Mouse (Mus musculus) liver, embryonic 16.5 days (tissue): ENCODE data around the gene Creb5. TPM values are rescaled to one million over a fixed set of nuclear protein-coding genes. Genes with fewer than 3 reads are reported as not detected.

Source experiments
- ATAC-seq: fragments of 200-750 bp; cut with Nextera tagmentation; 2 replicates; pipeline ENCODE4 v1.8.0; 2017; ENCODE audit warnings: low read depth, mild to moderate bottlenecking, moderate number of reproducible peaks, moderate library complexity
- H3K27ac ChIP-seq: fragments of 300-500 bp; sonication (generic); 2 replicates; pipeline ENCODE4 v1.5.1; 2014; ENCODE audit warnings: mild to moderate bottlenecking, low read length
- H3K27me3 ChIP-seq: fragments of 300-500 bp; sonication (generic); 2 replicates; pipeline ENCODE4 v1.6.1; 2014; ENCODE audit warnings: low read depth, low read length, mixed read lengths; ENCODE audit not compliant: control insufficient read depth, insufficient read depth
- H3K36me3 ChIP-seq: fragments of 300-500 bp; sonication (generic); 2 replicates; pipeline ENCODE4 v1.6.1; 2014; ENCODE audit warnings: mild to moderate bottlenecking; ENCODE audit not compliant: control insufficient read depth, insufficient read depth
- H3K4me1 ChIP-seq: fragments of 300-500 bp; sonication (generic); 2 replicates; pipeline ENCODE4 v1.6.1; 2014; ENCODE audit warnings: low read depth, low read length, mixed read lengths; ENCODE audit not compliant: control insufficient read depth
- H3K4me2 ChIP-seq: fragments of 300-500 bp; sonication (generic); 2 replicates; pipeline ENCODE4 v1.6.1; 2014; ENCODE audit warnings: low read depth, low read length, mixed read lengths
- H3K4me3 ChIP-seq: fragments of 300-500 bp; sonication (generic); 2 replicates; pipeline ENCODE4 v1.5.1; 2014; ENCODE audit warnings: low read depth, mild to moderate bottlenecking, low read length
- H3K9ac ChIP-seq: fragments of 300-500 bp; sonication (generic); 2 replicates; pipeline ENCODE4 v1.6.1; 2014; ENCODE audit warnings: low read depth, low read length
- H3K9me3 ChIP-seq: fragments of 300-500 bp; sonication (generic); replicated peaks from 2 replicates; pipeline ENCODE4 v1.6.1; 2016; ENCODE audit warnings: low read length; ENCODE audit not compliant: control insufficient read depth
- WGBS: fragments of 180-500 bp; shearing (Covaris S2); extraction: QIAGEN DNeasy Blood & Tissue Kit; methylation state at CpG from one replicate; pipeline ENCODE4 v1.1.7; 2014; ENCODE audit not compliant: insufficient replicate concordance; 5-methylcytosine and 5-hydroxymethylcytosine counted together
- polyA plus RNA-seq: library from polyadenylated mRNA; unstranded; fragments of >200 nt; fragmentation: Nextera tagmentation; extraction: Ambion mirVana; gene quantifications from 2 replicates; pipeline ENCODE4 v1.2.1, GENCODE M21; 2015

Gene Creb5
- polyA plus RNA-seq, 1 experiment from 2014 or later, result 0.24 TPM

- WGBS, result 51% methylated on average over 6 of the region's 6 CpGs
These were observed 261.2 kb downstream of the Creb5 start for GRCm38 (mm10) chr6:53548236-53548635.

GRCm38 (mm10) chr6:53549409-53549808, 262.3 kb downstream of the Creb5 start:
- no peak overlapping the region for H3K4me3 ChIP-seq
- H3K4me1 ChIP-seq, result no peaks in the 10 kb centered on the region
- H3K36me3 ChIP-seq, result no peaks in the 10 kb centered on the region
- WGBS, result 21% methylated on average over 6 of the region's 6 CpGs
- no peak overlapping the region for H3K4me2 ChIP-seq
- no peaks in the 10 kb centered on the region for H3K9me3 ChIP-seq
- H3K27me3 ChIP-seq, result no peaks in the 10 kb centered on the region
- ATAC-seq, result no peak
- no peak overlapping the region for H3K27ac ChIP-seq
- no peak overlapping the region for H3K9ac ChIP-seq

More at GRCm38 (mm10) chr6:53548236-53548635, 261.2 kb downstream of the Creb5 start:
- no peaks in the 10 kb centered on the region for H3K9me3 ChIP-seq
- no peak overlapping the region for H3K27ac ChIP-seq
- no peaks in the 10 kb centered on the region for H3K4me1 ChIP-seq
- no peak overlapping the region for H3K4me3 ChIP-seq
- no peaks in the 10 kb centered on the region for H3K36me3 ChIP-seq
- H3K27me3 ChIP-seq, result no peaks in the 10 kb centered on the region
- ATAC-seq, result no peak
- H3K4me2 ChIP-seq, result no peak overlapping the region
- no peak overlapping the region for H3K9ac ChIP-seq

DNA sequence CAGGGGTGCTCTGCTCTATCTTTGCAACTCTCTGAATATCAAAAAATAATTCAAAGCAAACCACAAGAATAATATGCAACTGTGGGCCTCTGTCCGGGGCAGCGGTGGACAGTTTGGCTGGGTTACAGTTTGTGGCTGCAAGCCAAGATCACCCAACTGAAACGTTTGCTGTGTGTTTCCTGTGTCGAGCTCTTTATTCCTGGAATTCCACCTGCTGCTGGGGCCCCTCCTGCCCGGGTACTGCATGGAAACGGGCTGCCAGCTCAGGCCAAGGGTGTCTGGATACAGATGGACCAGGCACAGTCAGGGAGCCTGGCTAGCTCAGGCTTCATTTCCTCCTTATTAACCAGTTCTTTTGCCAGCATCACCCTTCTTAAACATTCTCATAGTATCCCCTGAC, 269.0 kb downstream of the Creb5 start:
- H3K36me3 ChIP-seq, result no peaks in the 10 kb centered on the region
- H3K27me3 ChIP-seq, result no peaks in the 10 kb centered on the region
- WGBS, result 32% methylated on average over 6 of the region's 6 CpGs
- H3K4me1 ChIP-seq, result no peaks in the 10 kb centered on the region
- H3K4me3 ChIP-seq, result no peak overlapping the region
- H3K27ac ChIP-seq, result no peak overlapping the region
- no peaks in the 10 kb centered on the region for H3K9me3 ChIP-seq
- ATAC-seq, result no peak
- no peak overlapping the region for H3K9ac ChIP-seq
- no peak overlapping the region for H3K4me2 ChIP-seq

DNA sequence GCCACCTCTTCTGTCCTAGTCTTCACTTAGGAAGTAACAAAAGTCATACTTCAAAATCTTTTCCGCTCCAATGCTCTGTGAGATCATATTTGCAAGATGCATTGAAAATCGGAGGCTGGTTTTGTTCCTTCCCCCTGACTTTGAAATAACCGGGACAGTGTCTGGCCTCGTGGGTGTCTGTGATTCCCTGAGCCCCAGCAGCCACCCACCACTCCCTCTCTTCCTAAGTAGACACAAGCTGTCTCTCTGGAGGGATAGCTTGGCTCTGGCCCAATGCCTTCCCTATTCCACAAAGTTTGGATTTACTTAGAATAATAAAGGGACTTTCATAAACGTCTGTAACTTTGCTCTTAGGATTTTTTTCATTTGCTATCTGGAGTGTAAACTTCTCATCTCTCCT, 273.9 kb downstream of the Creb5 start:
- Histone ChIP-seq H3K9me3 (no peaks in the 10 kb centered on the region), H3K27me3 (no peaks in the 10 kb centered on the region), H3K27ac (no peak overlapping the region), H3K4me3 (no peak overlapping the region), H3K4me1 (no peaks in the 10 kb centered on the region), H3K4me2 (no peak overlapping the region), H3K9ac (no peak overlapping the region), H3K36me3 (no peaks in the 10 kb centered on the region)
- 44% methylated on average over 5 of the region's 5 CpGs for WGBS
- no peak for ATAC-seq

DNA sequence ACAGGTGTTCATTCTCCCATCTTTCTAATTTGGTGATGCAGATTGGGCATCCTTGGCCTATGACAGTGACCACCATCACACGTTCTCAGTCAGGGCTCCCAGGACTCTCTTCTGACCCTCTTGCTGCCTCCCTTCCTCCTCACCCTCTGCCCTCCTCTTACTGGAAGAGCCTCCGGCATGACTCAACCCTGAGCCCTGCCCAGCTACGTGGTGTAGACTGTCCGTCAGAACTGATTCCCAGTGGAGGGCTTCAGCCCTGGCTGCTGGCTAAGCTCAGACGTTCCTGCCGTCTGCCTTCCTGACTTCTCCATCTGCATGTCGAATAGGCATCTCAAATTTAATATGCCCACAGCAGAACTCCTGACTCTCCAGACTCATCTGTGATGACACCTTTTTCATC, 275.5 kb downstream of the Creb5 start:
- Histone ChIP-seq H3K36me3 (no peaks in the 10 kb centered on the region), H3K27me3 (no peaks in the 10 kb centered on the region), H3K4me3 (no peak overlapping the region), H3K9me3 (no peaks in the 10 kb centered on the region), H3K4me1 (no peaks in the 10 kb centered on the region), H3K4me2 (no peak overlapping the region), H3K9ac (no peak overlapping the region), H3K27ac (no peak overlapping the region)
- WGBS, result 63% methylated on average over 7 of the region's 7 CpGs
- ATAC-seq, result no peak

DNA sequence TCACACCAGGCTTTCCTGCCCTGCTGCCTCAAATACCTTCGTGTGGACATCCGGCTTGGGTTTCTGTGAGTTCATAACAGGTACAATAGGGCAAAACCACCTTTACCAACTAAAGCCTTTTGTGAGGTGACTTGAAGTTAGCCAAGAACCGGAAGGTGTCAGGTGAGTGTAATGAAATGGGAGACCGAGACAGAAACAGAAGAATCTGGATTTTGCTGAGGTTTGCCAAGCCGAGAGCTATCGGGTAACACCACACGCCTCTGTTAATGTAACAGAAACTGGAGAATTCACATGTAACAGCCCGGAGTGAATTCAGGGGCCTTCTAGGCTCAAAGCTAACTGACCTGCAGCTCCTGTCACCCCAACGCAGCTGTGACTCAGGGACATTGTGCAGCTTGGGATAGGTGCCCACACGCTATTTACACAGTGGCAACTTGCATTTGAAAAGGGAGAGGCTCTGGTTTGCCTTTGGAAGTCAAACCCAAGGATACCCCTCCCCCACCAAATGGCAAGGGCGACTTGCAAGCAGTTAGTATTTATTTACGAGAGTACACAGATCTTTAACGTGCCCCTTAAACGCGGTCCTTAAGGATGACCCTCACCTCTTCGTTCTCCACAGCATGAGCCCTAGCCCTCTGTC, 276.6 kb downstream of the Creb5 start:
- no peaks in the 10 kb centered on the region for H3K4me1 ChIP-seq
- H3K9ac ChIP-seq, result no peak overlapping the region
- H3K4me2 ChIP-seq, result no peak overlapping the region
- no peaks in the 10 kb centered on the region for H3K9me3 ChIP-seq
- no peaks in the 10 kb centered on the region for H3K27me3 ChIP-seq
- no peak overlapping the region for H3K4me3 ChIP-seq
- no peaks in the 10 kb centered on the region for H3K36me3 ChIP-seq
- no peak overlapping the region for H3K27ac ChIP-seq
- 64% methylated on average over 16 of the region's 16 CpGs for whole genome bisulfite sequencing
- ATAC-seq, result no peak

DNA sequence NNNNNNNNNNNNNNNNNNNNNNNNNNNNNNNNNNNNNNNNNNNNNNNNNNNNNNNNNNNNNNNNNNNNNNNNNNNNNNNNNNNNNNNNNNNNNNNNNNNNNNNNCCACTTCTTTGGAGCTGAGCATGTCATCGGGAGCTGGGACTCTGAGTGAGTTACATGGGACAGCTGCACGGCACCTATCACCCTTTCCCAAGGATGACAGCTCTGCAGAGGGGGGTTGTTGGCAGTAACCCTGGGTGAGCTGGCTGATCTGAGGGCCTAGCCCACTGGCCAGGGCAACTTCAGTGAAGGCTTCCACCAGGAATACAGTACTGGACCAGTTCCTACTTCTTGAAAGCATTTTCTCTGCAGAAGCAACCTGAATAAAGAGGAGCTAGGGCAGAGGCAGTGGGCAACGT, 282.4 kb downstream of the Creb5 start:
- H3K4me2 ChIP-seq, result no peak overlapping the region
- H3K36me3 ChIP-seq, result no peaks in the 10 kb centered on the region
- no peak for ATAC-seq
- H3K9me3 ChIP-seq, result no peaks in the 10 kb centered on the region
- no peak overlapping the region for H3K9ac ChIP-seq
- H3K4me1 ChIP-seq, result no peaks in the 10 kb centered on the region; the same call in 1 of the 2 replicates
- WGBS, result 50% methylated on average over 3 of the region's 3 CpGs
- H3K27me3 ChIP-seq, result no peaks in the 10 kb centered on the region
- no peak overlapping the region for H3K4me3 ChIP-seq
- no peak overlapping the region for H3K27ac ChIP-seq

- ATAC-seq, result no peak
- Histone ChIP-seq H3K9ac (no peak overlapping the region), H3K36me3 (no peaks in the 10 kb centered on the region), H3K4me3 (no peak overlapping the region), H3K27me3 (no peaks in the 10 kb centered on the region), H3K4me2 (no peak overlapping the region), H3K9me3 (no peaks in the 10 kb centered on the region), H3K4me1 (no peaks in the 10 kb centered on the region; the same call in 1 of the 2 replicates), H3K27ac (no peak overlapping the region)
- 60% methylated on average over 4 of the region's 4 CpGs for WGBS
These were observed 283.8 kb downstream of the Creb5 start for GRCm38 (mm10) chr6:53570906-53571305.

- no peaks in the 10 kb centered on the region; the same call in 1 of the 2 replicates for H3K4me1 ChIP-seq
- no peak for ATAC-seq
- no peaks in the 10 kb centered on the region for H3K27me3 ChIP-seq
- 25% methylated on average over 4 of the region's 4 CpGs for whole genome bisulfite sequencing
- H3K9me3 ChIP-seq, result no peaks in the 10 kb centered on the region
- H3K9ac ChIP-seq, result no peak overlapping the region
- no peaks in the 10 kb centered on the region for H3K36me3 ChIP-seq
- H3K27ac ChIP-seq, result no peak overlapping the region
- no peak overlapping the region for H3K4me3 ChIP-seq
- no peak overlapping the region for H3K4me2 ChIP-seq
These were observed 284.6 kb downstream of the Creb5 start for GRCm38 (mm10) chr6:53571571-53572122.
